ENCODE assay signal across 9 mouse cellular contexts in genomic region chr3:98020431-98021229, GRCm38 (mm10). TPM values are rescaled to one million over a fixed set of nuclear protein-coding genes. Genes with fewer than 3 reads are reported as not detected.
DNase-seq lines count a peak whose midpoint lies in the region; ATAC-seq and TF ChIP-seq lines count a peak whose summit lies in the region.
"Had no signal": no experiment of that assay in that cellular context is flagged by ENCODE, and none has a peak within 500 bp of the region (broad histone marks: within the 10 kb centered on the region; RNA-seq: fewer than 3 reads in every experiment).

No protein-coding gene starts in this region.

- peaks cover 39% of the 10 kb centered on the region for H3K79me2 ChIP-seq in liver, adult 2 months (ENCODE audit: control insufficient read depth, insufficient read depth, low read length)

- H3K36me3 ChIP-seq in liver, adult 2 months (ENCODE audit: control insufficient read depth, insufficient read depth, low read length): no peaks in the 10 kb centered on the region
- H3K36me3 ChIP-seq in stomach, postnatal 0 days (ENCODE audit: control insufficient read depth, insufficient read depth, low read length): no peaks in the 10 kb centered on the region
- H3K36me3 ChIP-seq in intestine, embryonic 16.5 days (ENCODE audit: control insufficient read depth, insufficient read depth, low read length): no peaks in the 10 kb centered on the region

- peak overlapping the region; percentile 23; the same call in 1 of the 2 replicates for H3K4me2 ChIP-seq in stomach, postnatal 0 days (replicated peaks; ENCODE audit: low read depth)
- no peak overlapping the region for H3K4me2 ChIP-seq in intestine, embryonic 16.5 days (ENCODE audit: low read depth, low read length)

- peak; percentile 49 for DNase-seq in kidney, adult 9 months
- DNase-seq in kidney, adult 11 months: no peak
- peak; percentile 45 for DNase-seq in urinary bladder, postnatal 25 days (ENCODE audit: low spot score)
- DNase-seq in urinary bladder, postnatal 4 days (ENCODE audit: low spot score in 2 of 2): no peak
- peak; percentile 69 for DNase-seq in liver, adult 2 months (ENCODE audit: extremely low read depth, low read depth, low spot score)
- DNase-seq in stomach, postnatal 0 days (ENCODE audit: low spot score): peak; percentile 64
- DNase-seq in adrenal gland, postnatal 4 days (ENCODE audit: low spot score in 2 of 2): no peak
- DNase-seq: thymus, adult 18-20 months had no signal

- 45% methylated on average over 9 of the region's 9 CpGs for WGBS in liver, adult 2 months
- WGBS in stomach, postnatal 0 days: 52% methylated on average over 9 of the region's 9 CpGs
- WGBS in intestine, embryonic 16.5 days: 67% methylated on average over 9 of the region's 9 CpGs

- no peak for TF ChIP-seq CTCF in liver, adult 2 months (IDR thresholded peaks at IDR 0.05; ENCODE audit: low read depth, low read length)
- TF ChIP-seq CTCF in stomach, postnatal 0 days (IDR thresholded peaks at IDR 0.05; ENCODE audit: low read depth): peak; percentile 57

- no peak for TF ChIP-seq EP300 in stomach, postnatal 0 days (optimal IDR thresholded peaks at IDR 0.05)

- peaks cover 32% of the 10 kb centered on the region for H3K4me1 ChIP-seq in liver, adult 2 months (ENCODE audit: control insufficient read depth, insufficient read depth, low read length)
- H3K4me1 ChIP-seq in stomach, postnatal 0 days (replicated peaks; ENCODE audit: control insufficient read depth, insufficient read depth): peaks cover 16% of the 10 kb centered on the region
- peaks cover 53% of the 10 kb centered on the region for H3K4me1 ChIP-seq in intestine, embryonic 16.5 days (ENCODE audit: control insufficient read depth, insufficient read depth, low read length)

- peak; percentile 75 for ATAC-seq in stomach, postnatal 0 days (ENCODE audit: low FRiP score, low TSS enrichment)
- ATAC-seq in intestine, embryonic 16.5 days: no peak

- H3K27me3 ChIP-seq in liver, adult 2 months (ENCODE audit: control insufficient read depth, insufficient read depth, low read length): no peaks in the 10 kb centered on the region
- no peaks in the 10 kb centered on the region for H3K27me3 ChIP-seq in stomach, postnatal 0 days (ENCODE audit: control insufficient read depth, insufficient read depth, low read length)
- H3K27me3 ChIP-seq in intestine, embryonic 16.5 days (replicated peaks; ENCODE audit: control insufficient read depth, insufficient read depth, low read length): no peaks in the 10 kb centered on the region

- no peak for TF ChIP-seq POLR2A in liver, adult 2 months (IDR thresholded peaks at IDR 0.05; ENCODE audit: extremely low read depth, insufficient read depth, low read length)

- H3K9me3 ChIP-seq in stomach, postnatal 0 days (ENCODE audit: control insufficient read depth, low read length): no peaks in the 10 kb centered on the region
- no peaks in the 10 kb centered on the region for H3K9me3 ChIP-seq in intestine, embryonic 16.5 days (ENCODE audit: control insufficient read depth, low read length)

- H3K4me3 ChIP-seq in liver, adult 2 months (ENCODE audit: insufficient read depth, low read depth, low read length): no peak overlapping the region
- no peak overlapping the region for H3K4me3 ChIP-seq in stomach, postnatal 0 days (ENCODE audit: low read depth, low read length)
- H3K4me3 ChIP-seq in intestine, embryonic 16.5 days (ENCODE audit: low read length): no peak overlapping the region

- no peak overlapping the region for H3K9ac ChIP-seq in liver, adult 2 months (ENCODE audit: low read depth, low read length)
- H3K9ac ChIP-seq in stomach, postnatal 0 days (ENCODE audit: low read length): no peak overlapping the region
- H3K9ac ChIP-seq in intestine, embryonic 16.5 days (ENCODE audit: low read depth, low read length): no peak overlapping the region

- H3K27ac ChIP-seq in liver, adult 2 months (replicated peaks; ENCODE audit: insufficient read depth, low read depth, low read length): 0 out of 2 replicates have a peak overlapping the region, but pooled peaks have one; percentile 2
- peak overlapping the region; percentile 83 for H3K27ac ChIP-seq in stomach, postnatal 0 days (replicated peaks)
- H3K27ac ChIP-seq in intestine, embryonic 16.5 days (ENCODE audit: low read length): no peak overlapping the region

RNA-seq across cellular contexts. Expression of gene Notch2, which starts 7.3 kb away (rescaled TPM):
- 16.0 and 27.0 TPM in 2 replicates for total RNA-seq in liver, adult 2 months (2014; rRNA removed)
- polyA plus RNA-seq in liver, adult 2 months (2012; rRNA removed): 12.1 and 12.5 TPM in 2 replicates
- 10.6 TPM in 2 replicates for polyA plus RNA-seq in stomach, postnatal 0 days (2015; fragmentation: Nextera tagmentation; extraction: Ambion mirVana)
- 10 to 100 TPM; 73.9 to 80.1 TPM for total RNA-seq in adrenal gland, postnatal 4 days (2021)
- 9.1 and 10.9 TPM in 2 replicates for polyA plus RNA-seq in intestine, embryonic 16.5 days (2015; fragmentation: Nextera tagmentation; extraction: Ambion mirVana)

Comparison
In these comparisons a context has a peak if more than half of its experiments do, and no peak if none do; other contexts are left out.
1. DNase-seq: peak in kidney, adult 9 months (single experiment), urinary bladder, postnatal 25 days (single experiment), liver, adult 2 months (single experiment) and stomach, postnatal 0 days (single experiment); none in kidney, adult 11 months (single experiment), urinary bladder, postnatal 4 days (0 of 2) and adrenal gland, postnatal 4 days (0 of 2).